Mouse (Mus musculus): ENCODE results near the gene Scgb2b19.
"Not testable (repeated sequence)": the region's sequence is repeated elsewhere in the genome, so short reads cannot be mapped to it uniquely, and the experiment has no call there.

Gene Scgb2b19

DNA sequence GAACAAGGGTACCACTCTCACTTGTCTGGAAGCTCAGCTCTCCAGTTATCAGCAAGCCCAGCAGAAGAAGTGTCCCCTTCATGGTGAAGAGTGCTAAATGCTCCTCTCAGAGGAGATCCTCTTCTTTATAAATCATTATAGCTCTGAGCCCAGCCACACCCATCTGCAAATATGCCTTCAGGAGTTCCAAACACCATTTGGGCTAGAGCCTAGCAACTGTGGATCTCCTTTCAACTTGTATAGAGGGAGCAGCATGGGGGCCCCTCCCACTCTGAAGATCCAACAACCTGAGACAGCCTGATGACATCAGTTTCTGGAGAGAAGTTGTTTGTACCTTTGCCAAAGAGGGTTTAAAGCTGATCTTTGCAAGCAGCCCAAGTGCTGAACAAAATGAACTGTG is at the start of gene Scgb2b19:
Gene Scgb2b19 (minus strand): TSS at position 101 of the 400 bp plus-strand sequence.
- not testable (repeated sequence) for DNase-seq (ENCODE audit: low read depth, low spot score)

- DNase-seq (ENCODE audit: low read depth, low spot score), result not testable (repeated sequence)
Measured at GRCm38 (mm10) chr7:33286991-33287390, 6.9 kb upstream of the Scgb2b19 start, which contains the start of gene Scgb1b19. Gene Scgb1b19 (plus strand): TSS chr7:33287291.

All from ES-CJ7 (cell line).